In the genomic region with DNA sequence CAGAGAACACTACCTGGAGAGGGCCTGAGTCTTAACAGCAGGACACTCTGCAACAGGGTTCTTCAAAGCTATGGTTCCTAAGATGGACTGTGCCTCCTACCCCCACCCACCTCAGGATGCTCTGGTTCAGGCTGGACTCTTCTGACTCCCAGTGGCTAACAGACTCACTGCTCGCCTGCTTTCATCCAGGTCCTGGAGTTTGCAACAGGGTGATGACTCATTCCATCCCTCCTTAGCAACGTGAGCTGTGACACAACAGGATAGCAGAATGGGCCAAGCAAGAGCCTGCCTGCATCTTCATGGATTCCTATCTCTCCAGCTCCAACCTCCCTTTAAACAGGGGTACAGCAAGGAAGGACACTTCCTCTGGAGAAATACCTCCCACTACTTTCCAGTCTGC, we compare ENCODE assay signal across 25 mouse cellular contexts.
DNase-seq lines count a peak whose midpoint lies in the region; TF ChIP-seq lines count a peak whose summit lies in the region.
"Had no signal": no experiment of that assay in that cellular context is flagged by ENCODE, and none has a peak within 500 bp of the region (broad histone marks: within the 10 kb centered on the region; RNA-seq: fewer than 3 reads in every experiment).

No protein-coding gene starts in this region.

- no peak overlapping the region for H3K4me3 ChIP-seq in lung, adult 2 months (replicated peaks; ENCODE audit: extremely low read depth, low read depth, low read length)
- no peak overlapping the region for H3K4me3 ChIP-seq in embryonic fibroblast, embryonic 13.5 days (ENCODE audit: insufficient read depth, low read length)
- H3K4me3 ChIP-seq: embryonic facial prominence, embryonic 10.5 days; erythroblast, embryonic 14.5 days; forebrain, embryonic 15.5 days; hindbrain, embryonic 13.5 days; intestine, embryonic 15.5 days; kidney, embryonic 15.5 days; myocyte; neural tube, embryonic 15.5 days had no signal

- no peaks in the 10 kb centered on the region for H3K4me1 ChIP-seq in lung, adult 2 months (ENCODE audit: control insufficient read depth, insufficient read depth, low read length)
- H3K4me1 ChIP-seq in embryonic fibroblast, embryonic 13.5 days (ENCODE audit: control insufficient read depth, insufficient read depth, low read length): no peaks in the 10 kb centered on the region
- H3K4me1 ChIP-seq: forebrain, embryonic 15.5 days; intestine, embryonic 15.5 days; neural tube, embryonic 15.5 days had no signal

- 0 out of 2 replicates have a peak, but pooled peaks have one; percentile 1 for TF ChIP-seq CTCF in lung, adult 2 months (IDR thresholded peaks at IDR 0.05; ENCODE audit: insufficient read depth, low read length)
- TF ChIP-seq CTCF in embryonic fibroblast, embryonic 13.5 days (IDR thresholded peaks at IDR 0.05; ENCODE audit: borderline replicate concordance, insufficient read depth, low read length): peak; percentile 34; the same call in 1 of the 2 replicates

- 41% methylated on average over 2 of the region's 2 CpGs for WGBS in lung, adult 2 months

- DNase-seq in embryo, embryonic 10 days (ENCODE audit: low spot score): peak; percentile 12
- DNase-seq in embryo, embryonic 11 days: no peak
- DNase-seq in lung, adult 2 months: no peak
- no peak for DNase-seq in lung, postnatal 4 days
- DNase-seq in MN1 (ENCODE audit: low spot score): peak; percentile 45
- no peak for DNase-seq in cerebellum, postnatal 4 days (ENCODE audit: low spot score in 2 of 2)
- no peak for DNase-seq in neural tube, embryonic 10.5 days (ENCODE audit: extremely low spot score, low spot score)
- DNase-seq: cerebellum, adult 18-20 months; gastrocnemius, postnatal 36 days; layer of hippocampus, postnatal 36 days; liver; liver, postnatal 0 days; midbrain, embryonic 14.5 days; right cerebral cortex, postnatal 14 days; spleen, adult 18-20 months; thymus, postnatal 36 days had no signal

- no peak overlapping the region for H3K27ac ChIP-seq in embryonic fibroblast, embryonic 13.5 days (ENCODE audit: insufficient read depth, low read length)
- H3K27ac ChIP-seq: embryonic facial prominence, embryonic 10.5 days; forebrain, embryonic 15.5 days; hindbrain, embryonic 13.5 days; intestine, embryonic 15.5 days; kidney, embryonic 15.5 days; neural tube, embryonic 15.5 days had no signal

- no peak for TF ChIP-seq POLR2A in lung, adult 2 months (IDR thresholded peaks at IDR 0.05; ENCODE audit: borderline replicate concordance, extremely low read depth, low read depth, low read length)
- no peak for TF ChIP-seq POLR2A in embryonic fibroblast, embryonic 13.5 days (IDR thresholded peaks at IDR 0.05; ENCODE audit: low read depth, low read length)

Comparison
In these comparisons a context has a peak if more than half of its experiments do, and no peak if none do; other contexts are left out.
1. DNase-seq: peak in embryo, embryonic 10 days (single experiment) and MN1 (single experiment); none in embryo, embryonic 11 days (single experiment), lung, adult 2 months (single experiment), lung, postnatal 4 days (0 of 2), cerebellum, postnatal 4 days (0 of 2) and neural tube, embryonic 10.5 days (single experiment).